Mouse (Mus musculus) intestine, embryonic 15.5 days (tissue): ENCODE measurements around the gene Csrnp3. TPM values are rescaled to one million over a fixed set of nuclear protein-coding genes. Genes with fewer than 3 reads are reported as not detected.

Source experiments
- ATAC-seq: fragments of 200-750 bp; cut with Nextera tagmentation; 2 replicates; pipeline ENCODE4 v1.8.0; 2017; ENCODE audit warnings: moderate TSS enrichment, moderate library complexity
- H3K27ac ChIP-seq: fragments of 300-500 bp; sonication (generic); 2 replicates; pipeline ENCODE4 v1.5.1; 2015; ENCODE audit warnings: mild to moderate bottlenecking, inconsistent platforms
- H3K27me3 ChIP-seq: fragments of 300-500 bp; sonication (generic); replicated peaks from 2 replicates; pipeline ENCODE4 v1.6.1; 2015; ENCODE audit warnings: inconsistent platforms
- H3K36me3 ChIP-seq: fragments of 300-500 bp; sonication (generic); 2 replicates; pipeline ENCODE4 v1.6.1; 2015; ENCODE audit warnings: inconsistent platforms
- H3K4me1 ChIP-seq: fragments of 300-500 bp; sonication (generic); replicated peaks from 2 replicates; pipeline ENCODE4 v1.6.1; 2015; ENCODE audit warnings: inconsistent platforms
- H3K4me2 ChIP-seq: fragments of 300-500 bp; sonication (generic); replicated peaks from 2 replicates; pipeline ENCODE4 v1.6.1; 2015; ENCODE audit warnings: mild to moderate bottlenecking, inconsistent platforms
- H3K4me3 ChIP-seq: fragments of 300-500 bp; sonication (generic); replicated peaks from 2 replicates; pipeline ENCODE4 v1.5.1; 2015; ENCODE audit warnings: inconsistent platforms
- H3K9ac ChIP-seq: fragments of 300-500 bp; sonication (generic); 2 replicates; pipeline ENCODE4 v1.6.1; 2015; ENCODE audit warnings: inconsistent platforms
- H3K9me3 ChIP-seq: fragments of 300-500 bp; sonication (generic); 2 replicates; pipeline ENCODE4 v1.6.1; 2016; ENCODE audit warnings: inconsistent platforms
- WGBS: fragments of 180-500 bp; shearing (Covaris S2); methylation state at CpG from one replicate; pipeline ENCODE4 v1.1.7; 2015; 5-methylcytosine and 5-hydroxymethylcytosine counted together
- polyA plus RNA-seq: library from polyadenylated mRNA; unstranded; fragments of >200 nt; fragmentation: Nextera tagmentation; extraction: Ambion mirVana; gene quantifications from 2 replicates; pipeline ENCODE4 v1.2.1, GENCODE M21; 2015

The Csrnp3 gene
- polyA plus RNA-seq, 1 experiment from 2014 or later: 2.7 TPM

DNA sequence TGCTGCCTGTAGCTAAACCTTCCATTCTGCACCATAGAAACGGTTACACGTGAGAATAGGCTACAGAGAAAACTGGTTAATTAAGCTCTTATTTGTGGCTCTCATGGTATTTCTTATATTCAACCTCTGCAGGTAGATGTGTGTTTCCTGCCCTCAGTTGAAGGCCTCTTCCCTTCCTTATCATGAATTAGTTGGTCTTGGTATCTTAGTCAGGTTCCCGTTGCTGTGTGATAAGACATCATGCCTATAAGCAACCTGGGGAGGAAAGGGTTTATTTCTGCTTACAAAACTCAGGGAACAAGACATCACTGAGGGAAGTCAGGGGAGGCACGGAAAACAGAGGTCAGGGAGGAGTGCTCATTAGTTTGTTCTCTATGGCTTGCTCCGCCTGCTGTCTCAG is 48.7 kb downstream of the Csrnp3 start:
- Histone ChIP-seq H3K4me1 (no peaks in the 10 kb centered on the region), H3K4me3 (no peak overlapping the region), H3K27me3 (no peaks in the 10 kb centered on the region), H3K27ac (no peak overlapping the region), H3K36me3 (no peaks in the 10 kb centered on the region), H3K9ac (no peak overlapping the region), H3K9me3 (no peaks in the 10 kb centered on the region), H3K4me2 (no peak overlapping the region)
- ATAC-seq: no peak
- WGBS: 69% methylated on average over 5 of the region's 5 CpGs

DNA sequence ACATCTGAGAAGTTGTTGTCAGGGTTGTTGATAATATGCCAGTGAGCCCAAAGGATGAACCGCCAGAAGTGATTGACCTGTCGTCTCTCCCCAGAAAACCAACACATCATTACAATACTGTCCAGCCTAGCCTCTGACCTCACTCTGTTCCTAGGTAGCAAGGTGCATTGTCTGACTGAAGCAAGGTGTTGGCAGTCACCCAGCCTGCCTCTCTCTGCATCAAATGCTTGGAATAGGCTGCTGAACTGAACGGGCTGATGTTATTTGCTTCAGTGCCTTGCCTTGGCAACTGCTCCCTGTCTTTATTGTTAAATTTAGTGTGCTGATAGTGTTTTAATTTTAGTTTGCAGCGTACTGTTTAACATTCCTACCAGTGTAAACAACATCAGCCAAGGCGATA is 51.0 kb downstream of the Csrnp3 start:
- H3K9me3 ChIP-seq: no peaks in the 10 kb centered on the region
- no peak overlapping the region for H3K4me2 ChIP-seq
- 24% methylated on average over 5 of the region's 5 CpGs for WGBS
- H3K4me1 ChIP-seq: no peaks in the 10 kb centered on the region
- H3K27ac ChIP-seq: no peak overlapping the region
- no peaks in the 10 kb centered on the region for H3K36me3 ChIP-seq
- no peak for ATAC-seq
- no peak overlapping the region for H3K4me3 ChIP-seq
- H3K27me3 ChIP-seq: no peaks in the 10 kb centered on the region
- H3K9ac ChIP-seq: no peak overlapping the region

DNA sequence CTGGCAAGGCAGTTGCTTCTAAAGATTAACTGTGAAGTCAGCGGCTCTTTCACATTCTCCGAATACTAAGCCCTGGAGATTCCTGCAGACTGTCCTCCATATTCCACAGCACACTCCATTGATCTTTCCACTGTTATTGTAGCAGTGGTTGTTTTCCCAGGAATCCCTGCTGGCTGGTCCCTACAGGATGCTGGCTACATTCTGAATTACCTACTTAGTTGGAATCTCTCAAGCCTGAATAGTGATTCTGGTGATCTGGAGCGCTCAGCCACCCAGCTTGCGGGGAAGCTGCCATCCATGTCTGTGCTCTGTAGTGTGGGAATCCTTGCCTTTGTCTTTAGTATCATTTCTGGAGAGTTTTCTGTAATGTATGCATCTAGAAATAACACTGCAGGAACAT is 51.5 kb downstream of the Csrnp3 start:
- no peaks in the 10 kb centered on the region for H3K4me1 ChIP-seq
- H3K27ac ChIP-seq: no peak overlapping the region
- no peaks in the 10 kb centered on the region for H3K36me3 ChIP-seq
- no peaks in the 10 kb centered on the region for H3K27me3 ChIP-seq
- no peak overlapping the region; the same call in 1 of the 2 replicates for H3K4me2 ChIP-seq
- no peak for ATAC-seq
- H3K9me3 ChIP-seq: no peaks in the 10 kb centered on the region
- WGBS: 46% methylated on average over 4 of the region's 4 CpGs
- H3K4me3 ChIP-seq: no peak overlapping the region
- no peak overlapping the region for H3K9ac ChIP-seq

DNA sequence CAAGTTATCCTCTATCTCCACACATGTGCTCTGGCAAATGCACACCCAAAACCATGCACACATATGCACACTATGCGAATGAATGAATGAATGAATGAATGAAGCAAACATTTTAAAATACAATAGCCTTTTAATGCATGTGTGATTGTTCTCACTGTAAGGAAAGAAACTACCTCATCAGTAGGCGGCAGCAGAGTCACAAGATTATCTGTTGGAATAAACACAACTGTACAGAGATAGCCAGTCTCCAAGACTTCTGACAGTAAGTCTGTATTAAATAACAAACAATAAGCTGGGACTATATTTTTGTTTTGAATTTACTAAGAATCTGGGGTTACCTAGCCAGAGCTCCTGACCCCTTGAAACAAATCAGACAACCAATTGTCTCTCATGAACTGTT is 53.9 kb downstream of the Csrnp3 start:
- Histone ChIP-seq H3K9me3 (no peaks in the 10 kb centered on the region), H3K36me3 (no peaks in the 10 kb centered on the region), H3K4me3 (no peak overlapping the region), H3K27me3 (no peaks in the 10 kb centered on the region), H3K9ac (no peak overlapping the region), H3K27ac (no peak overlapping the region), H3K4me2 (no peak overlapping the region), H3K4me1 (no peaks in the 10 kb centered on the region)
- ATAC-seq: no peak
- 91% methylated on average over 2 of the region's 2 CpGs for WGBS

GRCm38 (mm10) chr2:65908526-65908925 is 63.0 kb downstream of the Csrnp3 start:
- Histone ChIP-seq H3K9ac (no peak overlapping the region), H3K4me1 (no peaks in the 10 kb centered on the region), H3K27ac (no peak overlapping the region), H3K9me3 (no peaks in the 10 kb centered on the region), H3K27me3 (no peaks in the 10 kb centered on the region), H3K36me3 (no peaks in the 10 kb centered on the region), H3K4me3 (no peak overlapping the region), H3K4me2 (no peak overlapping the region)
- ATAC-seq: no peak
- 77% methylated on average over 3 of the region's 3 CpGs for WGBS

DNA sequence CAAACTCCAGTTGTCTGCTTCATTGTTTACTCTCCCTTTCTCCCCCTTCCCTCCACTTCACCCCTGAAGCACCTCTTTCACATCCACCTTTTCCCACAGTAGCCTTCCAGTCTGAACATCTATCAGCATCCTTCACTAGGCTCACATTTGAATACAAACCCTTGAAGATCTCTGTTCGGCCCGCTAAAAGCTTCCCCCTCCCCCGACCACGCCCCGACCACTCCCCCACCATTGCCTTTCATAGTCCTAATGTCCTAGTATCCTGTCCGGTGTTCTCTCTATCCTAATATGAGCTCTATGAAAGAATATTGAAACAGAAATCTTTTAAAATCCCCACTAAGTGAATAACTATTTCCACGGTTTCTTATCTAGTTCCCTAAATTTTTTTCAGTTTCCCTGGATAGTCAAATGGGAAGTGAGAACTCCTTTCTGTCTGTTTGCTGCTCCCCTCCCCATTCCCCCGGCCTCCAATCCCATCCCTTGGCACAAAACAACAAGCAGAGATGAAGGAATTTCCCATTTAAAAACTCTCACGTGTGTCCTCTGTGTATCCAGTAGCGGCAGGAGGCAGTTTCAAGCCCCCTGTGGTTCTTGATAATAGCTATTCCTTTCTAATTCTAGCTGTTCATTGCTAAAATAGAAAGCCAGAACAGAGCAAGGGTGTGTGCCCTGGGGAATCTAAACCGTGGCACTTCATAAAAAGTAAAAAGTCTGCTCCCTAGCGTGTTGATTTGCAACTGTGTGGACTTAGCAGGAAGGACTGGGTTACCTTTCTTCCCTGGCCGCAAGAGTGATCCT is 64.4 kb downstream of the Csrnp3 start:
- Histone ChIP-seq H3K9ac (no peak overlapping the region), H3K4me2 (no peak overlapping the region), H3K36me3 (no peaks in the 10 kb centered on the region), H3K4me3 (no peak overlapping the region), H3K27ac (no peak overlapping the region), H3K27me3 (no peaks in the 10 kb centered on the region), H3K4me1 (no peaks in the 10 kb centered on the region), H3K9me3 (no peaks in the 10 kb centered on the region)
- ATAC-seq: no peak
- 35% methylated on average over 13 of the region's 13 CpGs for WGBS

DNA sequence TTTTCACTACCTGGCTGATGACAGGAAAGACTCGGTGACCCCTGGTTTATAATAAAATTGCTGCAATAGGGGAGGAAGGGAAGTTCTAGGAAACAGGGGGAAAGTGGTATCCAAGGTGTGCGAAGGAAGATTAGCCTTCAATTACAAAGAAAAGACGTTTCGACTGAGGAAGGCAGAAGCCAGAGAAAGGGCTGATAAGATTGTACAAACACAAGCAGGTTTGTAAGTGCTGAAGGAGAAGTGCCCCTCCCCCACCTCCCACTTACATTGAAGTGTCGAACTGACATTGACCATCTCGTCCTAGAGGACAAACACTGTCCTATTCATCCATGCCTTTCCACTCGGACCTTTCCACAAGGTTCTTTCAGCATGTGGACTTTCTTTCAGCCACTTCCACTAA is 70.4 kb downstream of the Csrnp3 start:
- Histone ChIP-seq H3K27ac (no peak overlapping the region), H3K4me1 (no peaks in the 10 kb centered on the region), H3K27me3 (no peaks in the 10 kb centered on the region), H3K9ac (no peak overlapping the region), H3K36me3 (no peaks in the 10 kb centered on the region), H3K9me3 (no peaks in the 10 kb centered on the region), H3K4me3 (no peak overlapping the region), H3K4me2 (no peak overlapping the region)
- no peak for ATAC-seq
- 23% methylated on average over 7 of the region's 7 CpGs for WGBS

DNA sequence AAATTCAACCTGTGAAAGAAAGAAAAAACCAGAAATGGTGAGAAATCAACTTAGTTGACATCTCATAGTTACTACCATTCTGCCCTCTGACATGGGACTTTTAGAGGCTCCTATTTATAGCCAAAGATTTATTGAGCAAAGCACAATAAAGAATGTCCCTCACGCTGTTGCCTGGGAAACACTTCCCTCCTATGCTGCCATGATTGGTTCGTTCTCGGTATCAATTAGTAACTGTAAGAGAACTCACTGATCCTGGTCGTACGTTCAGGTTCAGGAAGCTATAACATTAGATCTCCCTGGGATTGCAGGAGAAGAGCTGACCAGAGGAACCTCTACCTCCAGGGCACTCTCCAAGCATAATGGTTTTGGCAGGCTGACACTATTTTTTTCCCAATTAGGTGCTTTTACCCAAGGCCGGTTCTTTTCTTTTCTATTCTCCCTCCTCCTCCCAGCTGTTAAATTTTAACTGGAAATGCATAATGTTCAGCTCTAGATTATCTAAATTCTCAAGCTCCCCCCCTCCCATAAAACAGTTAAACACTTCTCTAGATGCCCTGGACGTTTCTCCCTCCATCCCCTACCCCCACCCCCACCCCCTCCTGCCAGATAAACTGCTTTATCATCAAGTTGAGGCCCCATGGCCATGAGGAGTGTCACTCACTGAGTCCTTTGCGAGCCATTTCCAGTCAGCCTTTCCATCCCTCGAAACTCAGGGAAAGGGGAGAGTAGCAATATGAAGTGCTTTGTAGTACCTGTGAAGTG is 75.3 kb downstream of the Csrnp3 start:
- Histone ChIP-seq H3K4me1 (no peaks in the 10 kb centered on the region), H3K4me3 (no peak overlapping the region), H3K27me3 (no peaks in the 10 kb centered on the region), H3K4me2 (peak overlapping the region; percentile 28), H3K27ac (no peak overlapping the region), H3K9ac (no peak overlapping the region), H3K36me3 (no peaks in the 10 kb centered on the region), H3K9me3 (no peaks in the 10 kb centered on the region)
- 25% methylated on average over 9 of the region's 9 CpGs for WGBS
- peak; percentile 78 for ATAC-seq

GRCm38 (mm10) chr2:65925363-65925941 is 79.9 kb downstream of the Csrnp3 start:
- Histone ChIP-seq H3K4me3 (no peak overlapping the region), H3K9me3 (no peaks in the 10 kb centered on the region), H3K36me3 (no peaks in the 10 kb centered on the region), H3K27ac (no peak overlapping the region), H3K4me2 (no peak overlapping the region), H3K27me3 (no peaks in the 10 kb centered on the region), H3K4me1 (no peaks in the 10 kb centered on the region), H3K9ac (no peak overlapping the region)
- no peak for ATAC-seq
- 77% methylated on average over 15 of the region's 15 CpGs for WGBS

GRCm38 (mm10) chr2:65926935-65927708 is 81.6 kb downstream of the Csrnp3 start:
- 53% methylated on average over 8 of the region's 8 CpGs for WGBS
- H3K27ac ChIP-seq: no peak overlapping the region
- H3K9me3 ChIP-seq: no peaks in the 10 kb centered on the region
- H3K36me3 ChIP-seq: no peaks in the 10 kb centered on the region
- H3K4me3 ChIP-seq: no peak overlapping the region
- no peak for ATAC-seq
- H3K9ac ChIP-seq: no peak overlapping the region
- no peaks in the 10 kb centered on the region for H3K4me1 ChIP-seq
- H3K27me3 ChIP-seq: no peaks in the 10 kb centered on the region
- H3K4me2 ChIP-seq: no peak overlapping the region

GRCm38 (mm10) chr2:65929286-65929685 is 83.7 kb downstream of the Csrnp3 start:
- WGBS: 58% methylated on average over 3 of the region's 3 CpGs
- Histone ChIP-seq H3K4me2 (no peak overlapping the region), H3K9me3 (no peaks in the 10 kb centered on the region), H3K27ac (no peak overlapping the region), H3K4me1 (no peaks in the 10 kb centered on the region), H3K4me3 (no peak overlapping the region), H3K36me3 (no peaks in the 10 kb centered on the region), H3K27me3 (no peaks in the 10 kb centered on the region), H3K9ac (no peak overlapping the region)
- no peak for ATAC-seq

DNA sequence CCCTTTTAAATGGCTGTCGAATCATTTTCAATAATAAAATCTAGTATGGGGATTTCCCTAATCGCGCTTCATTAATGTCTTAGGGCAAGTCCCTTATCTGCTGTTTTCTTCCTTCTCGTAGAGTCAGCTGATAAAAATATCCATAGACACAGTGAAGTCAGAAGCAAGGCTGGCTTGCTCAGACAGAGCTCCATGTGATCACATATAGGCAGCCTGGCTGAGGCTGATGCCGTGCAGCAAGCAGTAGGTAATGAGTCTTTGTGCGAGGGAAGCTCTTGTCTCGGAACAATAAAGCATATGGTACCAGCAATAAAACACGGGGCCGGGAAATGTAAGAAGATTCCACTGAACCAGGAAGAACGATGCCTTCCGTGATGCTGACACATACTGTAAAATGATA is 84.4 kb downstream of the Csrnp3 start:
- 0 out of 2 replicates have a peak overlapping the region, but pooled peaks have one; percentile 9 for H3K4me2 ChIP-seq
- peak; percentile 61; the same call in 1 of the 2 replicates for ATAC-seq
- WGBS: 44% methylated on average over 11 of the region's 11 CpGs

More for the DNA sequence above, 84.4 kb downstream of the Csrnp3 start:
- H3K4me1 ChIP-seq: no peaks in the 10 kb centered on the region
- no peak overlapping the region for H3K9ac ChIP-seq
- H3K27ac ChIP-seq: no peak overlapping the region
- H3K27me3 ChIP-seq: no peaks in the 10 kb centered on the region
- H3K36me3 ChIP-seq: no peaks in the 10 kb centered on the region
- no peak overlapping the region for H3K4me3 ChIP-seq
- H3K9me3 ChIP-seq: no peaks in the 10 kb centered on the region
